Mouse (Mus musculus) hindbrain, embryonic 10.5 days (tissue): ENCODE data around the gene N4bp2. TPM values are rescaled to one million over a fixed set of nuclear protein-coding genes. Genes with fewer than 3 reads are reported as not detected.

Experiments used
- polyA plus RNA-seq: library from polyadenylated mRNA; unstranded; fragments of >200 nt; fragmentation: Nextera tagmentation; extraction: Ambion mirVana; gene quantifications from 2 replicates; pipeline ENCODE4 v1.2.1, GENCODE M21; 2016

The N4bp2 gene
- polyA plus RNA-seq, 1 experiment from 2014 or later, result 21.6 TPM

Other genes with a start within 250 kb of the N4bp2 start
- gene Smim14, start 226.3 kb upstream of the N4bp2 start, polyA plus RNA-seq, result 74.4 and 106 TPM in 2 replicates
- gene Ube2k, start 226.3 kb upstream of the N4bp2 start, polyA plus RNA-seq, result 182 and 190 TPM in 2 replicates
- 78.0 and 98.1 TPM in 2 replicates for gene Pds5a, start 65.2 kb upstream of the N4bp2 start, polyA plus RNA-seq
- gene Rhoh, start 97.7 kb downstream of the N4bp2 start, polyA plus RNA-seq, result 0.44 and 0.52 TPM in 2 replicates
- gene Chrna9, start 171.4 kb downstream of the N4bp2 start, polyA plus RNA-seq, result 0.31 and 1.0 TPM in 2 replicates
- 0.35 and 0.39 TPM in 2 replicates for gene 9130230L23Rik, start 240.8 kb downstream of the N4bp2 start, polyA plus RNA-seq